Mouse (Mus musculus): ENCODE measurements around the gene Tmem208.
A peak's percentile ranks its signal among the peaks of the same experiment; 100 is the strongest.
"Not testable (repeated sequence)": the region's sequence is repeated elsewhere in the genome, so short reads cannot be mapped to it uniquely, and the experiment has no call there.

The Tmem208 gene

DNA sequence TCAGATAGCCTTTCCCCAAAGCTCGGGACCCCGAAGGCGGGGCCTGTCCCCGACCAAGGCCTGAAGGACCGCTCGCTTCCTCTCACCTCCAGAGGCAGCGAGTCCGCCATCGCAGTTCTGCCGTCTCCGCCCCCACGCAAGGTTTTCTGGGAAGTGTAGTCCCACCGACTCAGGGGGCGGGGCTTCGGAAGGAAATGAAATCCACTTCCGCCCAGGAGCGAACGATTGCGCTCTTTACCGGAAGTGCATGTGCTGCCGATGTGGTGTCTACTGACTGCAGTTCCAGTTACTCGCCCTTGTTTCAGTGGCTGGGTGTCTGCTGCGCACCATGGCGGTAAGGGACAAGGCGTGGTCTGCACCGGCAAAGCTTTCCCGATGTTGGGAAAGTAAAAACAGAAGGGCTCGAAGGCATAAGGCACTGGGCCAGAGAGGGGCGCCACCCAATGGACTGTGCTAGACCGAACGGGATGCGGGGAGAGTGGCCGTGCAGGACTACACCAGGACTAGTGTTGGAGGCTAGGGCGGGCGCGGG, at the start of gene Tmem208, which contains the start of gene Lrrc29:
Gene Tmem208, plus strand, starts transcription at position 214 of the 532 bp plus-strand sequence.
Gene Lrrc29, minus strand, starts transcription at position 138 of the 532 bp plus-strand sequence.
- peak; percentile 97 for DNase-seq (ENCODE audit: low spot score)

DNA sequence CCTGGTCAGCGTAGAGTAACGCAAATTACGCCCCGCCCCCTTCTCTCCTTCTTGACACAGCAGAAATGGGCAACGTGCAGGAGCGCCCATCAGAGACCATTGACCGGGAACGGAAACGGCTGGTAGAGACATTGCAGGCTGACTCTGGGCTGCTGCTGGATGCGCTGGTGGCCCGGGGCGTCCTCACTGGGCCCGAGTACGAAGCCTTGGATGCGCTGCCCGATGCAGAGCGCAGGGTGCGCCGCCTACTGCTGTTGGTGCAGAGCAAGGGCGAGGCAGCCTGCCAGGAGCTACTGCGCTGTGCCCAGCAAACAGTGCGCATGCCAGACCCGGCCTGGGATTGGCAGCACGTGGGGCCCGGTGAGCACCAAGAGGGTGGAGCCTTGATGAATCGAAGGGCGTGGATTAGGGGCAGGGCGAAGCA, 47.2 kb upstream of the Tmem208 start:
- peak; percentile 56 for DNase-seq (ENCODE audit: low spot score)

DNA sequence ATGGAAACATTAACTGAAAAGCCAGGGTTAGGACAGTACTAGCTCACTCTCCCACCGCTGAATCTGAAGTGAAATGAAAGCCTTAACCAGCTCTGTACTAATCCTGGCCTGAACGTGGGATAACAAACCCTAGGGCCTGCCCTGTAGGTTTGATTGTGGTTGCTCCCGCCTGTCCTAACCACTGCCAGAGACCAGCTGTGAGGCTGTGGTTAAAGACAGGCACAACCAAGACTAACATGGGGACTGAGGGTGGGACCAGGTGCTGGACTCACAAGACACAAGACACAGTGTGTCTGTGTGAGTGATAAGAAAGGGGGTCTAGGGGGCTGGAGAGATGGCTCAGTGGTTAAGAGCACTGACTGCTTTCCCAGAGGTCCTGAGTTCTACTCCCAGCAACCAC, 45.6 kb upstream of the Tmem208 start:
- no peak for DNase-seq (ENCODE audit: low spot score)

DNA sequence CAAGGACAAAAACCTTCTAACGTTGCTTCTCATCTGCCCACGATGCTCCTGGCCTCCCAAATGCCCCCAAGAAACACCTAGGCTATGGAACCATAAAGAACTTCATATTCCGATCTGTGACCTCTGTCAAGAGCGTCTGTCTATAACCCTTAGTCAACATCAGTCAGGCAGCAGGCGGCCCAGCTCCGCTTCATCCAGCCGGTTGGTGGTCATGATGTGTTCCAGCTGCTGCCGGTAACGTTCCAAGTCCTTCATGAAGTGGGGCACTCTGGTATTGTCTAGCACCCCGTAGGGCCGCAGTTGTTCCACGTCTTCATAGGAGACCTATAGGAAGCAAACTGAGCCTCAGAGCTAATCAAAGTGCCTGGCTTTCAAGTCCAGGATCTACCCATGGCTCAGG, 44.3 kb upstream of the Tmem208 start:
- no peak for DNase-seq (ENCODE audit: low spot score)

DNA sequence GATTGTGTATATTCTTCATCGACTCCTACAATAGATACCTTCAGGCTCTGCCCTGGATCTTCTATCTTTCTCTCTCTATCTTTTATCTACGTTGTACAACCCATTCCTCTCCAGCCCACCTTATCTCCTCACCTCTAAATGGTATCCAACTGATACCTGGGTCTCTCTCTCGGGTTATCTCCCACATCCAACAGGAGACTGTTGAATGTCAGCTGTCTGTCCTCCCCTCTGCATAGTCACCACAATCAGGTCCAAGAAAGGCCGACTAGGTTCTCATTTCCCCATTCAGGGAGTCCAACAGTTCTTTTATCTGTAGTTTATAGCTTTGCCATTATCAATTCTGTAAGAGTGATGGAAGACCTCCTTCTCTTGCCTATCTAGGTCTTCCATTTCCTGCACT, 43.9 kb upstream of the Tmem208 start:
- DNase-seq (ENCODE audit: low spot score), result no peak

DNA sequence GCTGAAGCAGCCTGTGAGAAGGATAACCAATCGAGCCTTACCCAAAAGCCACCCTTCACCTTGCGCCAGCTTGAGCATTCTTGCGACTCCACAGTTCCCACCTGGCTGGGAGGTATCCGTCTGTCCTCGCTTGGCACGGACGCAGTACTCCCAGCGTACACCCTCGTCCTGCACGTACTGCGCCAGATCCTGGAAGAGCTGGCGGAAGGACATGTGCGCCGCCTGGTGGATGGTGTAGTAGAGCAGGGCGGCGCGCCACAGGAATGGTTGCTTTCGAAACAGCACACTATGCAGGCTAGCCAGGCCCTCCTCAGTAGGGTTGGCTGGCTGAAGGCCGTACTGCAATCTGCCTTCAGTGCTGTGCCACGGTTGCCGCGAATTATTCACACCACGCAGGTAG, 43.1 kb upstream of the Tmem208 start:
- peak; percentile 31 for DNase-seq (ENCODE audit: low spot score)

DNA sequence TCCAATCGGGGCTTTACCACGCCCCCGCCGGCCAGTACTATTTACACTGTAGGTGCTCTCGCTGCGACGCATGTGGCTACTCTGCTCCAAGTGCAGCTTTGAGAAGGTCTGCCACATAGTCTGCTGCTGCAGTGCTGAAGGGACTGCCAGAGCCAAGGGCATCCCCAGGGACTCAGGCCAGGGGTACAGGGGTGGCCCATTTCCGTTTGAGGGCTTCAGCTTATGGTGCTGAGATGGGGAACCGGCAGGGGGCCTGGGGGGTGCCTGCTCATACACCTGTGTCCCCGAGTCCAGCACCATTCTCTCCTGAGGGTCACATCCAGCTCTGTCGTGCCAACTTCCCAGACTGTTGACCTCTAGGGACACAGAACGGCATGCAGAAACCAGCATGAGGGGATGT, 40.6 kb upstream of the Tmem208 start:
- no peak for DNase-seq (ENCODE audit: low spot score)

DNA sequence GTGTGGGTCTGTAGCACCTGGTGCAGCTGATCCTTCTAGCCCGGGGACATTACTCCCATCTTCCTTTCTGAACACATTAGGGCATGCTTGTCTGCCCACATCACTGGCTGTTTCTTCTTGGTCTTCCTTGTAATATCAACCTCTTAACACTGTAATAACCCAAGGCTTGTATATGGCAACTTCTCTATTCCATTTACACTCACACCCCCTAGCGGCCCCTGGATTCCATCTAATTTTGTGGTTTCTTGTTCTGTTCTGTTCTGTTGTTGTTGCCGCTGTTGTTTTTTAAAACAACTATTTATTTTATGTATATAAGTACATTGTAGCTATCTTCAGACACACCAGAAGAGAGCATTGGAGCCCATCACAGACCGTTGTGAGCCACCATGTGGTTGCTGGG, 39.2 kb upstream of the Tmem208 start:
- DNase-seq (ENCODE audit: low spot score), result no peak

DNA sequence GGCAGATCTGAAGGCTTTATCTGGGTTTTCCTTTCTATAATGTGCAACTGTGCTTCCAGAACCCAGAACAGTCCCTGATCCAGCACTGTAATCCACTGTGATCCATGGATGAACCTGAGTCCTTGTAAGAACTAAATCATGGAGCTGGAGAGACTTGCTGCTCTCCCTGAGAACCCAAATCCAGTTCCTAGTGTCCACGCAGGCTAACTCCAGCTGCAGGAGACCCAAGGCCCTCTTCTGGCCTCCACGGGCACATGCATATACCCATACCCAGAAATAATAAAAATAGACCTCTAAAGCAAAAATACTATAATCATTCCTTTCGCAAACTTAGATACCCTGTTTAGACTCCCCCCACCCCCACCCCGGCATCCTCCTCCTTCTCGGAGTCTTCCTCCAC, 37.9 kb upstream of the Tmem208 start:
- DNase-seq (ENCODE audit: low spot score), result no peak

DNA sequence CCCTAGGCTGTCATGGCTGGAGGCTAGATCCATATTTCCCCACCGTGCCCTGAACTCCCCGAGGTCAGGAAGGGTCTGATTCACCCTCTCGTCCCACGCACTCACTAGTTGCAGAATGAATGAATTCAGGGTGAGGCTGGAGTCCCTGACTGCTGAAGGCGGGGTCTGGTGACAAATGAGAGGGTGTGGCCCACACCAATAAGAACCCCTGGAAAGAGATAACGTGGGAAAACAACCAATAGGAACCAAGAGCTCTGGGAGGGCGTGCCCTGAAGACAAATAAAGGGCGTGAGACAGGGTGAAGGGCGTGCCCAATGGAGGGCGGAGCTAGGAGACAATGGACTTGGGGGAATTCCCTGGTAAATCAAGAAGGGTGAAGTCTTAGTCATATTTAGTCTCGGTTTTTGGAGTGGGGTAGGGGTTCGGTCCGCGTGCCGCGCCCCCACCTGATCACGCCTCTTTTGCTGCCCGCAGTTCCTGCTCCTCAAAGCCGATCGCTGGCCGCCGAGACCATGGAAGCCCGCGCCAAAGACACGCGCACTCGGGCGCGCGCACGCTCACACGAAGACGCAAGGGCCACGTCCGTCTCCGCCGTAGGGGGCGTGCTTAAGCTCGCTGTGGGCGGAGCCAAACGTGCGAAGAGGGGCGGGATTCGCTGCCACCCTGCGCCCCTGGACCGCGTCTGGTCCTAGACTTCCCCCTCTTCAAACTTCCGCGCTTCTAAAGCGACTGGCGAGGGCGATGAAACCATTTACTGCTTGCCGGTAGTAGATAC, 37.0 kb upstream of the Tmem208 start:
- peak; percentile 92 for DNase-seq (ENCODE audit: low spot score)

DNA sequence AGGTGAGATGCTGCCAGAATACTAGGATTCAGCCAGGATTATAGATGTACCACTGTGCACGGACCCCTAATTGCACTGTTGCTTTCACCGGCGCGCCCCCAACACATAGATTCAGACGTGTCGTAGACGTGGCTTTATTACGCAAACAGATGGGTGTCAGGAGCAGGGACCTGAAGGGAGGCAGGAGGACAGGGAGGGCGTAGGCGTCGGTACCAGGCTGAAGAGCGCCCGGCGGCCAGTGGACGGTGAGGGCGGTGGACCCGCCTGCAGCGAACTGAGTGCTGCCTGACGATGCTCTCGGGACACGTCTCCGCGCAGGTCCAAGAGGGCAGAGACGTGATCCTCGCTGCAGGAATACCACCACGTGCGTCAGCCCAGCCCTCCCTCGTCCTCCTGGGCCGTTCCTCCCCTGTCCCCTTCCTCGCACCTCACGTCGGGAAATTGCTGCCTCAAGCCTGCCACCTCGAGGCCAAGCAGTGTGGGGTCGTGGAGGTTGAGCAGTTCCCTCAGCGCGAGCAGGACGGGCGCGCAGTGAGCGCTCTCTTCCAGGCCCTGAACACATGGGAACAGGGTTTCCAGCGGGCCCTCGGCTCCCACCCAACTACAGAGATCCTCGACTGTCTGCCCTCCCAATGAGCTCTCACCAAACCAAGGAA, 36.2 kb upstream of the Tmem208 start, which contains the start of gene 4931428F04Rik:
Gene 4931428F04Rik, minus strand, starts transcription at position 60 of the 656 bp plus-strand sequence.
- peak; percentile 42 for DNase-seq (ENCODE audit: low spot score)

DNA sequence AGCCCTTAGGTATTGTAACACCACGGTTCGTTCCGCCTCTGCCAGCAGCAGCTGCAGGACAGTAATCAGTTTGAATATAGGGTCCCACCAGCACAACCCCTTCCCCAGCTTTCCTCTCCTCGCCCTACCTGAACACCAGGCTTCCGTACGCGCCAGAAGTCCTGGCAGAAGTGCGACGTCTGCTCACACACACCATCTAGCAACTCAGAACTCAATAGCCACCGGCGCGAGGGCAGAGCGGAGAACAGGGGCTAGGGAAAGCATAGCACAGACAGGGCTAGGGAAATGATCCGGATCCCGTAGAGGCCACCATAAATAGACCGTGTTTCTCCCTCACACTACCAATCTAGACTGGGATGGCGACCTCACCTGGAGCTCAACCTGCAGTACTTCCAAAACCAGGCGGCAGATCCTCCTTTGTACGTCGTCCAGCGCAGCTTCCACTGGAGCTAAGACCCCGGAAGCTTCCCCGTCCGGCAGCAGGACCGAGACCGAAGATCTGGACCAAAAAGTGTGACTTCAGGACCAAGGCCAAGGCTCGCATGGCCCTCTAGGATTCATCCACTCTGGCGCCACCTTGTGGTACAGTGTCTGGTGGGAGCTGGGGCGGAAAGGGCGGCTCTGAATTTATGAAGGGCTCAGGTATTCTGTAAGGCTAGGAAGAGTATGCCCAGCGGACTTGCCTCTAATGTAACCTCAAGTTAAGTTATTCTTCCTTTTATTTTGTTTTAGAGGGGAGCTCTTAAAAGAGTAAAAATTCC, 35.4 kb upstream of the Tmem208 start:
- DNase-seq (ENCODE audit: low spot score), result peak; percentile 80

DNA sequence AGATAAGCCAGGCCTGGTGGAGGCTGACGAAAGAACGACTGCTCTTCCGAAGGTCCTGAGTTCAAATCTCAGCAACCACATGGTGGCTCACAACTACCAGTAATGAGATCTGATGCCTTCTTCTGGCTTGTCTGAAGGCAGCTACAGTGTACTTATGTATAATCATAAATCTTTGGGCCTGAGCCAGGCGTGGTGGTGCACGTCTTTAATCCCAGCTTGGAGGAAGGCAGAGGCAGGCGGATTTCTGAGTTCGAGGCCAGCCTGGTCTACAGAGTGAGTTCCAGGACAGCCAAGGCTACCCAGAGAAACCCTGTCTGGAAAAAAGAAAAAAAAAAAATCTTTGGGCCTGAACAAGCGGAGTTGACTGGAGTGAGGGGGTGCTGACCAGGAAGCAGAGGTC, 34.8 kb upstream of the Tmem208 start:
- not testable (repeated sequence) for DNase-seq (ENCODE audit: low spot score)

DNA sequence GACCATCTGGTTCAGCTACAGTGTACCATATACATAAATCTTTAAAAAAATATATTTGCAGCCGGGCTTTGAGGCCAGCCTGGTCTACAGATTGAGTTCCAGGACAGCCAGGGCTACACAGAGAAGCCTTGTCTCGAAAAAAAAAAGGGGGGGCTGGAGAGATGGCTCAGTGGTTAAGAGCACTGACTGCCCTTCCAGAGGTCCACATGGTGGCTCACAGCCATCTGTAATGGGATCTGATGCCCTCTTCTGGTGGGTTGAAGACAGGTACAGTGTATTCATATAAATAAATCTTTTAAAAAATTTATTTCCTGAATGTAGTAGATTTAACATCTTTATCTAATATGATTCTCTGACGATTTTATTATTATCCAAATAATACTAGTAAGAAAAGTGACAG, 34.4 kb upstream of the Tmem208 start:
- DNase-seq (ENCODE audit: low spot score), result not testable (repeated sequence)

DNA sequence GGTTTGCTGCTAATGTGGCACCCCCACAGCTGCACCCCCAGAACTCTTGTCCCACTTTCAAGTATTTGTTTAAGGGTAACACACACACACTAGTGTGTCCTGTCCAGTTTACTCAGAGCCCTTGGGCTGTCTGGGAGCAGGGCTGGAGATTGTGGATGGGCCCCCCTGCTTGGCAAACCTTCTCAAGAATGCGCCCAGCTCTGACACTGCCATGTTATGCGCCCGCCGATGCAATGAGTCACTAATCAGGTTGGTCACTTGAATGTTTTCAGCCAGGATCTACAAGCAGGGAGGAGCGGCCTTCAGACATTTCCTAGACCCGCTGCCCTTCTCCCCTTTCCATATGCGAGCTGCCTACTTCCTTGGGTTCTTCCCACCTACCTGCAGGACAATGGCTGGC, 33.7 kb upstream of the Tmem208 start:
- no peak for DNase-seq (ENCODE audit: low spot score)

DNA sequence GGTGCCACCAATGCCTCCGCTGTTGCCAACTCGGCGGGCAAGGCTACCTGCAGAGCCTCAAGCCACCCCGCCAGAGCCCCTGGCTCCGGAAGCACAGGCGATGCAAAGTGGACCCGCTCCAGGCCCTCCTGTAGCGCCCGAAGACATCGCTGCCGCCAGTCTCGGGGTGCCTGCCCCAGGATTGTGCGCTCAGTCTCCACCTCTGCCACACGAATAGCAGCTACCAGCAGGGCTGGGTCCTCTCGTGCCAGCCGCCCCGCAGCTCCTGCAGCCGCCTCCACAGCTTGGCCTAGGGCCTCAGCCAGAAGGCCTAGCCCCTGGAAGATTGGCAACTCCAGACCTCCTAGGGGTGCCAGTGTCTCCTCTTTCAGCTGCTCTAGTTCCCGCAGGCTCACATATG, 32.7 kb upstream of the Tmem208 start:
- no peak for DNase-seq (ENCODE audit: low spot score)

DNA sequence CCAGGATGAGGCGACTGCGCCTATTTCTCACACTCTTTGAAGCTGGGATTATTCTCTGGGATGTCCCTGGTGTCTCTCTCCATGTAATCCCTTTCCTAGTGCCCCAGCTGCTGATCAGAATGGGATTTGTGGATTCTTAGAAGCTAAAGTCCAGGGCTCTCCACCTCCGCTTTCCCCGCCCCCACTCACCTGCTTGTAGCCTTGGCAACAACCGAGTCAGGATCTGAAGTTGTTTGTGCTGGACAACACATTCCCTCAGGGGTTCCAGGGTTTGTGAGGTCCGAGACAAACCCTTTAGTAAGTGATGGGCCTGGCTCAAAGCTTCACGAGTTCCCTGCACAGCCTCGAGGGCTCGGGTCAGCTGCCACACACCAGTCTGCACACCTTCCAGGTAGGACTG, 31.4 kb upstream of the Tmem208 start:
- DNase-seq (ENCODE audit: low spot score), result no peak

DNA sequence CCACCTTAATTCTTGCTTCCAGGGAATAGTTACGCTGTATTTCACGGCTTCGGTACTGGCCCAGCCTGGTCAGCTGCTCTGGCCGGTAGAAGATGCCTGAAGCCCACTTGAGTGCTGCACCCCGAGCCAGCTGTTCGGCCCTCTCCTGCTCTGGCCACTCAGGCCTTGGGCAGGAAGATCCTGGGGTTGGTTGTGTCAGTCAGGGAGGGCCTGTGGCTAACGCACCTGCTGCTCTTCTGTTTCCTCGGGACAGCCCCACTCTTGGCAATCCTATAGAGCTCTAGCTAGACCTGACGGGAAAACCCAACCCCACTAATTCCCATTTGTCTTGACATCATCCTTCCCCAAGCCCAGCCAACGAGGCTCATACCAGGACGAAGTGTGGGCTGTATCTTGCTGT, 30.9 kb upstream of the Tmem208 start:
- DNase-seq (ENCODE audit: low spot score), result no peak

DNA sequence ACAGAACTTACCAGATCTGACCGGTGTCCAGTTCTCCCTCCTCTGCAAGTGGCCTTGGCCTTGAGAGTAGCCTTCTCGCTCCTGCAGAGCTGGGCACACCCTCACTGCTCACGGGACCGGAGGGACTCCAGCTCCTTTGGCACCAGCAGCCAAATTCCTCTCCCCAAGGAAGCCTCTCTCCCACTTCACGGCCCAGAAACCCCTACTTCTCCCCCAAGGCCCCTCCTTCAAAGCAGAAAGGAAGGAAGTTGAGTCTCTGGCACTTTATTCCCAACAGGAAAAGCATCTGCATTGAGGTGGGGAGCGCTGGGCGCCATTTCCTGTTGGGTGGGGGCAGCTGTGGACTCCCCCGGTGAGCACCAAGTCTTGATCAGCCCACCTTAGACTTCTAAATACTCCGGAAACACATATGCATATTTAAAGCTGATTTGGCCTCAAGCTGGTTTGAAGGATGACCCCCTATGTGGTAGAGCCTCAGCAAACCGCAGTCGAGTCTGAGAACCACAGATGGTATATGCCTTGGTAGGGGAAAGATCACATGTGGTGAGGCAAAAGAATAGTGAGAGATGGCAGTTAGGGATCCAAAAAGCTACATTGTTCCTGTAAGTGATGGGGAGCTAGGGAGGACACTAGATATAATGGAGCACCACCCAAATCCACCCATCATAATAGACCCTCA, 30.1 kb upstream of the Tmem208 start, which contains the start of gene Exoc3l:
Gene Exoc3l, minus strand, starts transcription at position 207 of the 679 bp plus-strand sequence.
- no peak for DNase-seq (ENCODE audit: low spot score)

DNA sequence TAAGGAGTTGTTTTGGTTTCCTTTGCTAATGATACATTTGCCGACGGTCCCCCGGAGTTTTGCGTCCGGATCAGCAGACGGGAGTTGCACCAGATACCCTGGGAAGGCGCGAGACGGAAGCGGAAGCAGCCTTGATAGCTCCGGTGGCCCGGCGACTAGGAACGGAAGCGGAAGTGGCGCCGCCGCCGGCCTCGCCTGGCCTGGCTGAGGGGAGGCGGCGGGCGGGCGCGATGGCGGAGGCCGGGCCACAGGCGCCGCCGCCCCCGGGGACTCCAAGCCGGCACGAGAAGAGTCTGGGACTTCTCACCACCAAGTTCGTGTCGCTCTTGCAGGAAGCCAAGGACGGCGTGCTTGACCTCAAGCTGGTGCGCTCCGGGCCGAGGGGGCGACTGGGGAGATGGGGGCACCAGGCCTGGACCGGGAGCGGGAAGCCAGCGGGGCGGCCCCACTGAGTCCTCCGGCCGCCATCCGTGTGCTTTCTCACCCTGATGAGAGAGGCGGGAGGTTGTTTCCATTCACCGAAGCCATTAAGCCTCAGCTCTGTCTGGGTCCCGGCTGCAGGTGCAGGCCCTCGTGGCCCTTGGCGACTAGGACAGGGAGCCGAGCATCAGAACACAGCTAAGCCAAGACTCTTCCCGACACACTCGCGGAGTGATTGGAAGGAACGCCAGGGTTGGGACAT, 28.5 kb upstream of the Tmem208 start, which contains the start of gene E2f4:
Gene E2f4, plus strand, starts transcription at position 153 of the 682 bp plus-strand sequence.
- DNase-seq (ENCODE audit: low spot score), result peak; percentile 88
